Mouse (Mus musculus): ENCODE data around the gene Il22ra2. TPM values are rescaled to one million over a fixed set of nuclear protein-coding genes. Genes with fewer than 3 reads are reported as not detected.

Gene Il22ra2
- polyA plus RNA-seq (2012; rRNA removed), result 0.03 and 0.05 TPM in 2 replicates

DNA sequence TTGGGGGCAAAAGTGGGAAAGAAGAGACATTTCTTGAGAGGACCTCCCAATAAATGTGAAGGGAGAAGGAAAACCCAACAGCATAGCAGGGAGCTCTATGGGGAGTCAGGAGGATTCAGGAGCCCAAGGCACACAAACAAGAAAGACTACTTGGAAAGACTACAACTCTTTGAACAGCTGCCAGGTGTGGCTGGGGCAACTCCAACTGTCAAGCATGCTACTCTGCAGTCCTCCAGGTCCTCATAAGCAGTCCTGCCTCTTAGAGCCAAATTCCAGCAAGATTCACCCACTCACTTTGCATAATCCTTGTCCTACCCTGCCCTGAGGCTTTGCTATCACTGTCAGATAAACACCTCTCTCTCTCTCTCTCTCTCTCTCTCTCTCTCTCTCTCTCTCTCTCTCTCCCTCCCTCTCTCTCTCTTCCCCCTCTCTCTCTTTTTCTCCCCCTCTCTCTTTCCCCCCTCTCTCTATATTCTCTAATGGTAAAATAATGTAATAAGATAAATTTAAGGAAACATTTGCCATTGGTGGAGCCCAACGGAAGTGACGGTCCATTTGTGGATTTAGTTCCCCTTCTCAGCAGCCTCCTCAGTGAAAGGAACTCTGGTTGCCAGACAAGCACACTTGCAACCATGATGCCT lies at the start of gene Il22ra2:
Gene Il22ra2 (plus strand): TSS at position 591 of the 641 bp plus-strand sequence.

DNA sequence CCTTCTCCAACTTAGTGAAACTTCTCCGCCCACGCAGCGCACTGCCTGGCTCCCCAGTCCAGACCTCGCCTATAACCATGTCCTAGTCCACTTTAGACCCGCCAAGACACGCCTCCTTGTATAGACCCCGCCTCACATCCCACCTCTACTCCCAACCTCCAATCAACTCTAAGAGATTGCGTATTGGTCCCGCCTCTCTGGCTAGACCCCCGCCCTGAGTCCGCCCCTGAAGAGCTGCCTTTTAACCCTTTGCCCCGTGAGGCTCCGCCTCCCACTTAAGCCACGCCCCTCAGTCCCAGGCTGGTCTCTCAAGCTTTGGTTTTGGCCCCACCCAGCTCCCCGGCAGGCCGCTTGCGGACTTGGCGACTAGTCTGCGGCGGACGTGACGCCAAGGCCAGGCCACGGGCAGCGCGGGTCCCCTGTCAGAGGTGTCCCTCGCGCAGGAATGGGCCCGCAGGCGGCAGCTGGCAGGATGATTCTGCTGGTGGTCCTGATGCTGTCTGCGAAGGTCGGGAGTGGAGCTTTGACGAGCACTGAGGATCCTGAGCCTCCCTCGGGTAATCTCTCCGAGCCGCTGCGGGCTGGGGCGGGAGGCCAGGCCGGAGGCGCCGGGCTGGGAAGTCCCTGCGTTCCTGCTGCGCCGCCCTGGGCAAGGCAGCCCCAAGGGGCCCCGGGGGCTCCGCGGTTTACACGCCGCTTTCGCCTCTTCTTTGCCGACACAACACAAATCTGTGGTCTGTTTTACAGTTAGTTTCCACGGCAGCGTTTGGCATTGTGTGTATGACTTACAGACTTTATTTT lies 30.0 kb upstream of the Il22ra2 start, which contains the start of gene Ifngr1:
Gene Ifngr1 (plus strand): TSS at position 309 of the 801 bp plus-strand sequence.

Other genes with a start within 250 kb of the Il22ra2 start
- 16.5 and 20.9 TPM in 2 replicates for gene Ifngr1, start 30.0 kb upstream of the Il22ra2 start, polyA plus RNA-seq (2012; rRNA removed)
- 0.07 and 0.09 TPM in 2 replicates for gene Il20ra, start 90.6 kb downstream of the Il22ra2 start, polyA plus RNA-seq (2012; rRNA removed)
- 2.4 and 2.6 TPM in 2 replicates for gene Slc35d3, start 229.5 kb downstream of the Il22ra2 start, polyA plus RNA-seq (2012; rRNA removed)